Mouse (Mus musculus): ENCODE measurements around the gene Prr15.

DNA sequence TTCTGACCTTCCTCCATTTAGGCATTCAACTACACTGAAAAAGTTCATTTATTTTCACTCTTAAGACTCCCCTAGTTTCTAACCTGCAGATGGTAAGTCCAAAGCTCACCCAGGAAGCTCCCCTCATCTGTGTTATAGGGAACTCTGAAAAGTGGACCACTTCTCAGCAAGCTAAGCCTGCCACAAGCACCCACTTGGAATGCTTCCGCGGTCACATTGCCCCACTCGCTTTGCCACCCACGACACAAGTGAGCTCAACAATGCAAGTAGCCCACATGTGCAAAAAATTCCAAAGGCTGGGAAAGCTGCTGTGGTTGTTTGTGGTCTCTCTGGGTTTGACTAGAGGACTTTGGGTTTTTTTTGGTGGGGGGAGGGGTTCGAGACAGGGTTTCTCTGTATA lies 15.5 kb downstream of the Prr15 start:
- TF ChIP-seq CTCF (conservative IDR thresholded peaks at IDR 0.05; ENCODE audit: low read length) (no peak), POU5F1 (IDR thresholded peaks at IDR 0.05; ENCODE audit: borderline replicate concordance, low read length) (no peak)
